Mouse (Mus musculus) stomach, postnatal 0 days (tissue): ENCODE measurements around the gene Phldb2. TPM values are rescaled to one million over a fixed set of nuclear protein-coding genes. Genes with fewer than 3 reads are reported as not detected.

ENCODE experiments used
- ATAC-seq: fragments of 200-750 bp; cut with Nextera tagmentation; 2 replicates; pipeline ENCODE4 v1.8.0; 2017; ENCODE audit not compliant: low FRiP score, low TSS enrichment
- DNase-seq: peaks from one replicate; pipeline ENCODE4 v3.0.0-alpha.2; 2016; ENCODE audit warnings: low spot score
- H3K27ac ChIP-seq: fragments of 300-500 bp; sonication (generic); replicated peaks from 2 replicates; pipeline ENCODE4 v1.5.1; 2014; ENCODE audit warnings: mild to moderate bottlenecking, control low read depth
- H3K27me3 ChIP-seq: fragments of 300-500 bp; sonication (generic); 2 replicates; pipeline ENCODE4 v1.6.1; 2014; ENCODE audit warnings: low read length; ENCODE audit not compliant: control insufficient read depth, insufficient read depth
- H3K36me3 ChIP-seq: fragments of 300-500 bp; sonication (generic); 2 replicates; pipeline ENCODE4 v1.6.1; 2014; ENCODE audit warnings: low read length, mixed read lengths; ENCODE audit not compliant: control insufficient read depth, insufficient read depth
- H3K4me1 ChIP-seq: fragments of 300-500 bp; sonication (generic); replicated peaks from 2 replicates; pipeline ENCODE4 v1.6.1; 2014; ENCODE audit warnings: antibody characterized with exemption; ENCODE audit not compliant: control insufficient read depth, insufficient read depth
- H3K4me2 ChIP-seq: fragments of 300-500 bp; sonication (generic); replicated peaks from 2 replicates; pipeline ENCODE4 v1.6.1; 2014; ENCODE audit warnings: low read depth, mild to moderate bottlenecking, control low read depth, moderate library complexity
- H3K4me3 ChIP-seq: fragments of 300-500 bp; sonication (generic); 2 replicates; pipeline ENCODE4 v1.5.1; 2014; ENCODE audit warnings: low read depth, low read length, control low read depth
- H3K9ac ChIP-seq: fragments of 300-500 bp; sonication (generic); 2 replicates; pipeline ENCODE4 v1.6.1; 2014; ENCODE audit warnings: mild to moderate bottlenecking, low read length, control low read depth, mixed read lengths
- H3K9me3 ChIP-seq: fragments of 300-500 bp; sonication (generic); 2 replicates; pipeline ENCODE4 v1.6.1; 2016; ENCODE audit warnings: low read length; ENCODE audit not compliant: control insufficient read depth
- CTCF ChIP-seq: IDR thresholded peaks from 2 replicates; pipeline ENCODE4 v1.5.1; 2016; ENCODE audit warnings: antibody characterized with exemption, low read depth, mild to moderate bottlenecking, moderate library complexity
- EP300 ChIP-seq: optimal IDR thresholded peaks from 2 replicates; pipeline ENCODE3; 2016; ENCODE audit warnings: antibody characterized with exemption
- WGBS: fragments of 180-500 bp; shearing (Covaris S2); extraction: QIAGEN DNeasy Blood & Tissue Kit; methylation state at CpG from one replicate; pipeline ENCODE4 v1.1.7; 2014; 5-methylcytosine and 5-hydroxymethylcytosine counted together
- polyA plus RNA-seq: library from polyadenylated mRNA; unstranded; fragments of >200 nt; fragmentation: Nextera tagmentation; extraction: Ambion mirVana; gene quantifications from 2 replicates; pipeline ENCODE4 v1.2.1, GENCODE M21; 2015

Phldb2 gene
- polyA plus RNA-seq, 1 experiment from 2014 or later, result 13.2 TPM

DNA sequence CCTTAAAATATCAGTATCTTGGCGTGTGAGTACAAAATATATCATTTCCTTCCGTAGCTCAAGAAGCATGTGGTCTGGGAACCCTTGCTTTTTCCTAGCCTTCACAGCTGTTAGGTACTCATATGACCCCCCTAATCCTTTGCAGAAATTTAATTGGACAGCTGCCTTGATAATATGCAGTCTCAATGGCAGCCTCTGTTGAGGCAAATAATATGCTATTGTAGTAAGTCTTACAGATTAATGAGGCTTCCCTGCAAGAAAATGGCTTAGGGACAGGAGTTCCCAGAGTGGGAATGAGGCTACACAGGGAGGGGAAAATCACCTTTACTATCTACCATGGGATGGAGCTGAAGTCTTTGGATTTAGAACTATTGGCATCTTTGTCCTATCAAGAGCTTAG lies 16.9 kb downstream of the Phldb2 start:
- TF ChIP-seq EP300, result no peak
- no peak for TF ChIP-seq CTCF
- H3K27ac ChIP-seq, result no peak overlapping the region
- no peak overlapping the region for H3K4me3 ChIP-seq
- no peaks in the 10 kb centered on the region for H3K36me3 ChIP-seq
- no peak overlapping the region for H3K4me2 ChIP-seq
- no peak for ATAC-seq
- WGBS, result 44% methylated on average over 2 of the region's 2 CpGs
- H3K9ac ChIP-seq, result no peak overlapping the region
- no peaks in the 10 kb centered on the region for H3K27me3 ChIP-seq
- DNase-seq, result no peak
- H3K4me1 ChIP-seq, result no peaks in the 10 kb centered on the region
- H3K9me3 ChIP-seq, result 0 out of 2 replicates have a peak, but pooled peaks cover 2% of the 10 kb centered on the region

DNA sequence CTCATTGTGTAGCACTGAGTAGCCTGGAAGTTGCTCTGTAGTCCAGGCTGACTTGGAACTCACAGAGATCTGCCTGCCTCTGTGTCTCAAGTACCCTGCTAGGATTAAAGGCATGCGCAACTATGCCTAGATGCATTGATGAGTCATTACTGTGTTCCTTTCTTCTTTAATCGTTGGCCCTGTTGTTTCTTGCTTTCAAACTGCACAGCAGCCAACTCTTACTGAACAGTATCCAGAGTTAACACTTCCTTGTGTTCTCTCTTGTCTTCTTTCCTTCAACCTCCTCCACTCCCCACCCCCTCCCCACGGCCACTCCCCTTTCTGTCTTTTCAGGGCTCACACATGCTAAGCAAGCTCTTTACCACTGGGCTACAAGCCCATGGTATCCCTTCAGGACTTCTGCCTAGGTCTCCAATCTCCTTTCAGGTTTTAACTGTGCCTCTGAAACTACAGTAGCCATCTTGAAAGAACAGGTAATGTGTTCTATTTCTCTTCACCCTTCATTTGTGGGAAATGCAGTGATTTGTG lies 17.4 kb downstream of the Phldb2 start:
- 33% methylated on average over 3 of the region's 3 CpGs for WGBS
- no peaks in the 10 kb centered on the region for H3K27me3 ChIP-seq
- H3K27ac ChIP-seq, result 0 out of 2 replicates have a peak overlapping the region, but pooled peaks have one; percentile 4
- no peaks in the 10 kb centered on the region for H3K4me1 ChIP-seq
- H3K4me2 ChIP-seq, result no peak overlapping the region
- H3K9me3 ChIP-seq, result 0 out of 2 replicates have a peak, but pooled peaks cover 2% of the 10 kb centered on the region
- no peaks in the 10 kb centered on the region for H3K36me3 ChIP-seq
- H3K4me3 ChIP-seq, result no peak overlapping the region
- DNase-seq (no peak), ATAC-seq (no peak)
- no peak for TF ChIP-seq EP300
- no peak for TF ChIP-seq CTCF
- H3K9ac ChIP-seq, result no peak overlapping the region

DNA sequence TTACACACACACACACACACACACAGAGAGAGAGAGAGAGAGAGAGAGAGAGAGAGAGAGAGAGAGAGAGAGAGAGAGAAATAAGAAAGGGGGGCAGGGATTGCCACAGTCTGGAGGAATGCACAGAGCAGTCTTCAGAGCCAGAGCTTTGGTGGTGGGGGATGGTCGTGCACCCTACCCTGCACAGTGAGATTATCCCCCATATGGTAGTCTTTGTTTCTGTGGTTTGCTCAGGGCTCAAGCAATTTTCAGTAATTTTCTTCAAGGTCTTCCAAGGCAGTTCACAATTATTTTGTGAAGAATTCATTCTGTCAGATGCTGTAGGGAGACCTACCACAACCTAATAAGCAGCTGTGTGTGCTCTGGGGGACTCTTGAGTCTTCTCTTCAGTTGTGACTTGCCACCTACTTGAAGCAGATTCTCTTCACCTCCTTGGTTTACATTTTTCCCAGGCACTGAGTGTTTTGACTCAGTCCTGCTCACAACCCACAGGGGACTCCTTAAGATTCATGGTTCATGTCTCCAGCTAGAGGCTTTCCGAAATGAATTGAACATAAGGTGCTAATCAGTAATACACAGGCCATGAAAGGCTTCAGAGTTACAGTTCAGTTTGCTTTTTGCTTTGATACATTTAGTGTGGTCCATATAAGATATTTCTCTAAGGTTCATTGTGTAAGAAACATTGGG lies 18.5 kb downstream of the Phldb2 start:
- no peak overlapping the region for H3K4me3 ChIP-seq
- 45% methylated on average over 2 of the region's 2 CpGs for WGBS
- TF ChIP-seq CTCF, result no peak
- TF ChIP-seq EP300, result no peak
- ATAC-seq (no peak), DNase-seq (no peak)
- H3K9me3 ChIP-seq, result 0 out of 2 replicates have a peak, but pooled peaks cover 2% of the 10 kb centered on the region
- no peaks in the 10 kb centered on the region for H3K27me3 ChIP-seq
- no peak overlapping the region for H3K27ac ChIP-seq
- no peaks in the 10 kb centered on the region for H3K36me3 ChIP-seq
- H3K4me2 ChIP-seq, result no peak overlapping the region
- H3K9ac ChIP-seq, result no peak overlapping the region
- no peaks in the 10 kb centered on the region for H3K4me1 ChIP-seq

DNA sequence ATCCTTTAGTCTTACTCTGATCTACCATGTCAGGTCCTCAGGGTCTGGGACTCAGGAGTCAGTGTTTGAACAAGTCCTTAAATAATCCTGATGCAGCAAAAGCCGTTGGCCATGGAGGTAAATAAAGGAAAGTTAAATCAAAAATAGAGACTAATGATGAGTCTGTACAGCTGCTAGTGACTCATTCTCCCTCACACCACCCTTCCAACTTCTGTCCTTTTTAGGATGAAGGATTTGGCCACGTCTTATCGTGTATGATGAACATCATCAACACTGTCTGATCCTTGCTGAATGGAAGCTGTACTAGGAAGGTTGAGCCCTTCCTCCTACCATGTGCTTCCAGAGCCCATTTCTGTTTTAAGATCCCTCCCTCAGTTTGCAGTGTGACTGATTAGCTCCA lies 23.1 kb downstream of the Phldb2 start:
- Histone ChIP-seq H3K36me3 (no peaks in the 10 kb centered on the region), H3K9ac (no peak overlapping the region), H3K27me3 (no peaks in the 10 kb centered on the region), H3K9me3 (no peaks in the 10 kb centered on the region), H3K4me3 (no peak overlapping the region), H3K4me2 (no peak overlapping the region), H3K4me1 (0 out of 2 replicates have a peak, but pooled peaks cover 3% of the 10 kb centered on the region), H3K27ac (peak overlapping the region; percentile 67; the same call in 1 of the 2 replicates)
- TF ChIP-seq CTCF (no peak), EP300 (no peak)
- WGBS, result 24% methylated on average over 3 of the region's 3 CpGs
- ATAC-seq (0 out of 2 replicates have a peak, but pooled peaks have one; percentile 32), DNase-seq (no peak)

GRCm38 (mm10) chr16:45928090-45928489 lies 25.3 kb downstream of the Phldb2 start:
- no peak overlapping the region for H3K9ac ChIP-seq
- DNase-seq (no peak), ATAC-seq (no peak)
- H3K4me3 ChIP-seq, result no peak overlapping the region
- 0 out of 2 replicates have a peak, but pooled peaks cover 3% of the 10 kb centered on the region for H3K4me1 ChIP-seq
- H3K27ac ChIP-seq, result no peak overlapping the region
- no peak overlapping the region for H3K4me2 ChIP-seq
- no peaks in the 10 kb centered on the region for H3K27me3 ChIP-seq
- TF ChIP-seq CTCF, result no peak
- TF ChIP-seq EP300, result no peak
- no peaks in the 10 kb centered on the region for H3K9me3 ChIP-seq
- no peaks in the 10 kb centered on the region for H3K36me3 ChIP-seq
- WGBS, result 51% methylated on average over 4 of the region's 4 CpGs

DNA sequence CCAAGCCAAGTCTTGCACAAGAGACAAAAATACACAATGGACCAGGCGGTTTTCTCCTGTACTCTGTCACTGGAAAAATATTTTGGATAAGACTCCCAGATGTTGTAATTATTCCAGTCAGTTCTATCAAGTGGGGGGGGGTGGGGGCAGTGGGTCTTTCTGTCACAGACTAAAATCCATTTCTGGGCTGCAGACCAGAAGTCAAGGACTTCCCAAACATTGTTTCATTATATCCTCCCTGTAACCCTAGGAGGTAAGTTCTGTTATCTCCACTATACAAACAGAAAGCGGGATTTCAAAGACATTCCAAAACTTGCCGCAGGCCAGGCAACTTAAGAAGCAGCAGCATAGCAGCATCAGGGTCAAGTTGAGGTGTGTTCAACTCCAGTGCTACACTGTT lies 25.8 kb downstream of the Phldb2 start:
- no peaks in the 10 kb centered on the region for H3K27me3 ChIP-seq
- WGBS, result 10% methylated on average over 3 of the region's 3 CpGs
- H3K9ac ChIP-seq, result no peak overlapping the region
- H3K4me2 ChIP-seq, result no peak overlapping the region
- no peaks in the 10 kb centered on the region for H3K9me3 ChIP-seq
- H3K36me3 ChIP-seq, result no peaks in the 10 kb centered on the region
- no peak for TF ChIP-seq CTCF
- TF ChIP-seq EP300, result no peak
- no peak overlapping the region for H3K4me3 ChIP-seq
- H3K4me1 ChIP-seq, result 0 out of 2 replicates have a peak, but pooled peaks cover 3% of the 10 kb centered on the region
- H3K27ac ChIP-seq, result no peak overlapping the region
- ATAC-seq, result no peak
- DNase-seq, result no peak
